Mouse (Mus musculus): Measurements from ENCODE around the gene Atxn1l.

Gene Atxn1l

GRCm38 (mm10) chr8:109731012-109731411 lies 6.5 kb downstream of the Atxn1l start:
- no peak for DNase-seq (ENCODE audit: low read depth, low spot score)

DNA sequence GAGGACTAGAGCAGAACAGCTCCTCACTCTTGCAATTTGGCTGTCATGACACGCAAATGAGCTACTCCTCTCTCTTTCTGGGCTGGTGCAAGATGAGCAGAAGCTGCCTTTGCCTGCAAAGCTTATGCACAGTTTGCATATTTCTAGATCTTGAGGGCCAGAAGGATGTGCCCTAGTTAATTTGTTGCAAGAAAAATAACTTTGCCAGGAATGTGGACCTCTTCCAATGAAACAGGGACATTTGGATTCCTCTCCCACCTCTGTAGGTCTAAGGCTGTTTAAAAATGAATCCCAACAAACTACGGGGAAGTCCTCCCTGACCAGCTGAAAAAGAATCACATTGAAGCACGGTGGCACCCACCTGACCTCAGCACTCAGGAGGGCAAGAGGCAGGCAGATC lies 12.4 kb downstream of the Atxn1l start:
- DNase-seq (ENCODE audit: low read depth, low spot score): no peak

DNA sequence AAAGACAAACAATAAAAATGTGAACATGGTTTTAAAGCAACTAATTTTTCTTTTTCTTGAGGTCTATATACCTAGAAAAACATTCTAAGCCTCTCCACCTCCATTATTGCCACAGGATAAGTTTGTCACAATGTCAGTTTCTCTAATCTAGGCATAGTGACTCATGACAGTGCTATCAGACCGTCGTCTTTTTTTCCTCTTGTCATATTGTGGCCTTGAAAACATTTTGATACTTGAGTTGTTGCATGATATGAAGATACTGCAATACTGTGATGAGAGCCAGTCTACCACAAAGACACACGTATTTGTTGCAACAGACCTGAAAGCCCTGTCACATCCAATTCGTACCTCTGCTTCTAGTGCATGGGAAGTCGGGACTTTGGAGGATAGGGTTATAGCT lies 22.6 kb downstream of the Atxn1l start:
- no peak for DNase-seq (ENCODE audit: low read depth, low spot score)

- no peak for DNase-seq (ENCODE audit: low read depth, low spot score)
These were observed 25.0 kb downstream of the Atxn1l start for GRCm38 (mm10) chr8:109712521-109712920.

DNA sequence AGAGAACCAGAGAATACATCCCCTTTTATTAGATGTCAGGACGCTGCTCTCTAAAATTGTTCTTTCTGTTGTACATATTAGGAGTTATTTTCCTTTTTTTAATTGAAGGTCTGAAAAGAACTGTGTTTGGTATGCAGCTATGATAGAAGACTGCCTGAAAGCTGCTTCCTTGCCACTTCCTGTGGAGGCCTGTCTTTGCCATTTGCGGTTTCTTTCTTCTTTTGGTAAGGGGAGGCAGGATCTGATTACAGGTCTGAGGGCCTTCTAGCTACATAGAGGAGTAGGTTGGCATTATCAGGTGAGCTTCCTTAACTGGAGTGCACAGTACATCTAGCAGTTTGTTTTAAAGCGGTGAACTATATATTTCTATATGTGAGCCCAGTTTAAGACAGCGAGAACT lies 29.6 kb downstream of the Atxn1l start:
- no peak for DNase-seq (ENCODE audit: low read depth, low spot score)

DNA sequence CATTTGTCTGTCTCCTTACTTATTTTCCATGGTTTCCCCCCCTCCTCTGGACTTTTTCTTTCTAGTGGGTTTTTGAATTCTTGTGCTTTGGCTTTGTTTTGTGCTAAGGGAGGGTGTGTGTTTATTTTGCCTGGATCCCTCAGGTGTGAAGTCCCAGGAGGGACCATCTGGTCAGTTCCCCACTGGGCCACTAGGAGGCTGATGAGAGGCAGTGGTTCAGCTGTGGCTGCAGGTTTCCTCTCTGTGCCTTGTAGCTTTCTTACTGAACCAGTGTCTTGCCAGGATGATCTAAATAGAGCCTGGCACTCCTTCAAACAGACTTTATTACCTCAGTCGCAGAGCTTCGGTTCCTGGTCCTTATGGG lies 30.7 kb downstream of the Atxn1l start:
- peak; percentile 77 for DNase-seq (ENCODE audit: low read depth, low spot score)

DNA sequence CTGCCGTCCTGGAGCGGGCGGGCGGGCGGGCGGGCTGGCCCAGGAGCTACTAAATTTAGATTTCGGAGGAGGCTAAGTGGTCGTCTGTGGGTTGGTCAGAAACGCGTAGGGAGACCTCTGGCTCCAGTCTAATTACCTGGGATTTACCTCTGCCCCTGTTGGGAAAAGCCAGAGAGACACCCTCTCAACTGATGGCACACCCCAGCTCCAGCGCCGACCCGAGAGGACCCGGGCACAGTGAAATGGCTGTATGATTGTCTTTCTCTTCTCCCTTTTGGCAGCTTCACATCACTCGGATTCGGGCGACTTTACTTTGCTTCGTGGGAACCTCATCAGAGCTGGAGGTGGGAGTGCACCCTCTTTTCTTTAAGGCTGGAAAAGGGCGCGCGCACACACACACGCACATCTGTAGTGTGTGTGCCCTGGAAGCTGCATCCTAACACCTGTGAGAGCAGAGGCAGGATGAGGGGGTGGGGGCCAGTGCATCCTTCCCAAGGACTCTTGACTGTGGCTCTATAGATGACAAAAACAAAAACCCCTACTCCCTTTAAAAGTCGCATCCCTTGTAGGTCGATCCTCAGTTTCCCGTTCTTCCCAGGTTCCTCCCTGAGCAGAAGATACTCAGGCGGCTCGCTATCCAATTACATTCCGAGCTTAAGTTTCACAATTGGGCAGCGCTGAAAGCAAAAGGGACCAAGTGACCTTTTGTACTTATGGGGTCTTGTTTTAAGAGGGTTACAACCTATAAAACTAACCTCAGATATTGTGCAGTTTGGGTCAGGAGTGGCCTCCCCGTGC lies 31.3 kb downstream of the Atxn1l start:
- peak; percentile 25 for DNase-seq (ENCODE audit: low read depth, low spot score)

DNA sequence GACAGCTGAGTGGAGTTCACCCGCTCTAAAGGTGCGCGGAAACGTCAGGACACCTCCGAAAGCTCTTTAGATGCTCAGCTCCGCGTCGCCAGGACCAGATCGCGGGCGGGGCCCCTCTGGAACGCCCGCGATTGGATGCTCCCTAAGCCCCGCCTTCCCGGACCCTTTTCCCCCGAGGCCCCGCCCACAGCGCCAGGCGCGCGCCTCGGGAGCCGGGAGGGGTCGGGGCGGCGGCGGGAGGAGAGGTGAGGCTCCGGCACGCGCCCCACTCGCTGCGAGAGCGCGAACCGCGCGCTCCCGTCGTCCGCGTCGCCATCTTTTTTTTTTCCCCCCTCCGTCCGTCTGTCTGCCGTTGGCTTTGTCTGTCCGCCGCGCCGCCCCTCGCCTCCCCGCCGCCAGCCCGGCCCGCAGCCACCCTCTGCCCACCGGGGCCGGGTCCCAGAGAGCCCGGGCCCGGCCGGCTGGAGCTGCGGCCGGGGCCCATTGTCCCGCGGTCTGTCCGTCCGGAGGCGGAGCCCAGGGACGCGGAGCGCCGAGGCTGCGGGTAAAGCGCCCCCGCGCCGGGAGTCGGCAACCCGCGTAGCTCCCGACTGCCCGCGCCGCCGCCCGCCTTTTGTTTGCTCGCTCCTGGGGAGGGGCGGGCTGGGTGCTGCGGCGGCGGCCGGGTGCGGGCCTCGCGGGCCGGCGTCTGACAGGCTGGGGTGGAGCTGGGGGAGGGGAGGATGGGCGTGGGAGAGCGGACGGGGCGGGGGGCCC lies 32.0 kb downstream of the Atxn1l start, which contains the start of gene Zfp821:
Gene Zfp821 (plus strand): TSS at position 227 of the 756 bp plus-strand sequence.
- DNase-seq (ENCODE audit: low read depth, low spot score): peak; percentile 96

GRCm38 (mm10) chr8:109704565-109705319 lies 32.8 kb downstream of the Atxn1l start:
- peak; percentile 10 for DNase-seq (ENCODE audit: low read depth, low spot score)

DNA sequence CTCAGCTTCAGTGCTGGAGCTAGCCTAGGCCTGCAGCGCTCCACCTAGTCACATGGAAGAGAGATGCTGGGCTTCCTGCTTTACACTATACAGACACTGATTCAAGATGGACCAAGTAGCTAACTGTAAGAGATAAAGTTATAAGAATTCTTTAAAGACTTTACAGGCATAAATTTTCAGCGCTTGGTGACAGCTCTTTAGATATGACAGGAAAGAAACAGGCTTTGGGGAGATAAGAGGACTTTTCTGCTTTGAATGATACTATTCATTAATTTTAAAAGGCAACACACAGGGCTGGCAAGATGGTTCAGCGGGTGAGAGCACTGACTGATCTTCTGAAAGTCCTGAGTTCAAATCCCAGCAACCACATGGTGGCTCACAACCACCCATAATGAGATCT lies 39.1 kb downstream of the Atxn1l start:
- DNase-seq (ENCODE audit: low read depth, low spot score): no peak

- no peak for DNase-seq (ENCODE audit: low read depth, low spot score)
These were observed 39.8 kb downstream of the Atxn1l start for GRCm38 (mm10) chr8:109697754-109698153.

DNA sequence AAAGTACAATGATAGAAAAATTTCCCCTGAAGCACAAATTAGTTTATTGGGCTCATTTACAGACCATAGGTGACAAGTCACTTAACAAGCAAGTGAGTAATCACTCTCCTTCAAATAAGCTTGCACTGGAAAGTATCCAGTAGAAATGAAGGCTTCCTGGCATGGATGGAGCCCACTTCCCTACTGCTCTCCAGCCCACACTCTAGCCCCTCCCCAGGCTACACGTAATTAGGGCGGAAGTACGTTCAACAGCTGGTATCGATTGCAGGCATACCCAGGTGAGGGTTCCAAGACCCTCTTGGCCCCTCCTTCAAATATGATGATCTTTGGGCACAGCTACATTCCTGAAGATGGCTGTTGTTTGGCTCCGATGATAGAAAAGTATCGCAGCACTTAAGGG lies 43.4 kb downstream of the Atxn1l start:
- DNase-seq (ENCODE audit: low read depth, low spot score): no peak

DNA sequence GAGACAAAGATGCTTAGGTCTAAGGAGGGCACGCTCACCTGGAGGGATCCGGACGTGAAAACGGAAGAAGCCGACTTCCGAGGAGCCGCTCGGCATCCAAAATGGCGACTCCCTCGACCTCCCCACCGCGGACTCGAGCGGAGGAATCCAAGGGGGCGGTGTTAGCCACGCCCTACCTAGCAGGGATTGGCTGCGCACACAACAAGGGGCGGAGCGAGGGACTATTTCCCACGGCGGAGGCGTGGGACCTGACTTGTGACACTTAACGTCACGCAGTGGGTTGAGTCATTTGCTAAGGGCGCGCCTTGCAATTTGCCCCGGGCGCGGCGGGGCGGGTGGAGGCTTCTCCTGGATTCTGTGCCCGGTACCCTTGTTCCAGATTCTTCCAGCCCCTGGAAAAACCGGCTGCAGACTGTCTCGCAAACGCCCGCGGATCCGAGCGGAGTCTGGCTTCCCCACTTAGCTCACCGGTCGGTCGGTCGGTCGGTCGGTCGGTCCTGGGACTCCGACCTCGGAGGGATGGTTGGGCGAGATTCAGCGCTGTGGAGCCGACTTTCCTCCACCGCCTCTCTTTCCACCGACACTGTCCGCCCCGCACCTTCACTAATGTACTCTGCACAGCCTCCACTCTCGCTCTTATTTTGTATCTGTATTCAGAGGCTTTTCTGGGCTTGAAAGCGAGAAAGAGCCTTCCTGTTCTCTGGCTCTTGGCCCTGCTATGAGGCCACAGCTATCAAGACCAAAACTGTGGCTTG lies 44.2 kb downstream of the Atxn1l start, which contains the start of gene Ist1:
Gene Ist1 (minus strand): TSS at position 115 of the 755 bp plus-strand sequence.
- DNase-seq (ENCODE audit: low read depth, low spot score): peak; percentile 100

DNA sequence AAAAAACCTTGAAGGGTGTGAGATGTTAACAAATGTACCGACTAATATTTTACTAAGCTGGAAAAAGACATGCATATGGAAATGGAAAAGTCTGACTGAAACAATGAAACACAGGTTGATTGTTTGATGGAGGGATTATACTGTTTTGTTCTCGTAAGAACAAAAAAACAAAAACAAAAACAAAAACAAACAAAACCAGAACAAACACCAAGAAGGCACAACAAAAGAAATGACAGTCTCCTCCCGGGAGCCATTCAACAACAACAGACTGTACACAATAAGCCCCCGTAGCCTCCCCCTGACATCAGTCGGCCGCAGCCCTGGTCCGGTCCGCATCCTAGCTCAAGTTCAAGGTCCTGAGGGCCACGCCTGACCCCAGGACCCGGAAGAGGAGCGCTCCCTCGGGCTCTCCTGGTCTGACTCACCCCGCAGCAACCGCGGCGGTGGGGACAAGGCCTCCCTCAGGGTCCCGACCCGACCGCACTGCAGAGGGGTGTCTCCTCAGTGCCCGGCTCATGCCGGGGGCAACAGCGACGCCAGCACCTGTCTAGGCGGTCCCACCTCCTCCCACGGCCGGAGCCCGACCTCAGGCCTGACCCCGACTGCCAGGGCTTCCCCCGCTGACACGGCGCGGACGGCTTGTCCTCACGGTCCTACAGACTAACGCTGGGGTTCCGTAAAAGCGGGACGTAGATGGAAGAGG lies 44.9 kb downstream of the Atxn1l start:
- DNase-seq (ENCODE audit: low read depth, low spot score): peak; percentile 58

DNA sequence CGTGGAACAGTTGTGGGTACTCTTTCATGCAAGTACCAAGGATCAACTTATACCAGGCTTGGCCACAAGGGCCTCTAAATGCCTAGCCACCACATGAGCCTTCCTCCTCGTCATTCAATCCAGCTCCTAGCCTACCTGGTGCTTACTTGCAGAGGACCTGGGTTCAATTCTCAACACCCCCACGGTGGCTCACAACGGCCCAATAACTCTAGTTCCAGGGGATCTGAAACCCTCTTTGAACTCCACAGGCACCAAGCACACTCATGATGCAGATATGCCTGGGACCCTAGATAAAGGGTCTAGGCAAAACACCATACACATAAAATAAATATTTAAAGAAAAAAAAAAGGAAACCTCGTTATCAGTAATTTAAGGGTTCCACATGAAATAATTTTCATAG lies 45.8 kb downstream of the Atxn1l start:
- peak; percentile 37 for DNase-seq (ENCODE audit: low read depth, low spot score)

- no peak for DNase-seq (ENCODE audit: low read depth, low spot score)
These were observed 50.3 kb downstream of the Atxn1l start for GRCm38 (mm10) chr8:109687248-109687647.

- no peak for DNase-seq (ENCODE audit: low read depth, low spot score)
These were observed 55.4 kb downstream of the Atxn1l start for GRCm38 (mm10) chr8:109682120-109682519.

DNA sequence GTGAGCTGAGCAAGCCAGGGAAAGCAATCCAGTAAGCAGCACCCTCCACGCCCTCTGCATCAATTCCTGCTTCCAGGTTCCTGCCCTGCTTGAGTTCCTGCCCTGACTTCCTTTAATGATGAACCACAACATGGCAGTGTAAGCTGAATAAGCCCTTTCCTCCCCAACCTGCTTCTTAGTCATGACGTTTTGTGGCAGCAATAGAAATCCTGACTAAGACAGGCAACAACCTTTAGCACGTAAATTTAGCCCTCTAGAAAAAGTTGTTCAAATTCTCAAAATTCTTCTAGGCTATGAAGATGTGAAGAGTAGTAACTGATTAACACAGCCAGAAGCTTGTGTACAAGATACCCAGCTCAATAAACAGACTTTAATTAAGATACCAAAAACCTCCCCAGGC lies 56.0 kb downstream of the Atxn1l start:
- DNase-seq (ENCODE audit: low read depth, low spot score): no peak
